Comparison of ENCODE assay signal across 11 mouse cellular contexts in genomic region chr9:84408260-84409203, GRCm38 (mm10).
DNase-seq lines count a peak whose midpoint lies in the region; ATAC-seq and TF ChIP-seq lines count a peak whose summit lies in the region.
"Had no signal": no experiment of that assay in that cellular context is flagged by ENCODE, and none has a peak within 500 bp of the region (broad histone marks: within the 10 kb centered on the region; RNA-seq: fewer than 3 reads in every experiment).

No protein-coding gene starts in this region.

- no peak overlapping the region for H3K9ac ChIP-seq in heart, embryonic 16.5 days (ENCODE audit: low read length)
- H3K9ac ChIP-seq in forebrain, postnatal 0 days: no peak overlapping the region
- H3K9ac ChIP-seq in neural tube, embryonic 11.5 days (ENCODE audit: low read length): no peak overlapping the region
- H3K9ac ChIP-seq: liver, embryonic 14.5 days had no signal

- peaks cover 6% of the 10 kb centered on the region for H3K4me1 ChIP-seq in heart, embryonic 16.5 days (ENCODE audit: control insufficient read depth, insufficient read depth, low read length)
- H3K4me1 ChIP-seq in forebrain, postnatal 0 days (ENCODE audit: insufficient read depth): no peaks in the 10 kb centered on the region
- H3K4me1 ChIP-seq in neural tube, embryonic 11.5 days (ENCODE audit: control insufficient read depth, insufficient read depth, low read length): no peaks in the 10 kb centered on the region

- H3K27ac ChIP-seq in heart, embryonic 16.5 days (ENCODE audit: low read length): no peak overlapping the region
- no peak overlapping the region for H3K27ac ChIP-seq in forebrain, postnatal 0 days (ENCODE audit: low read depth, low read length)
- no peak overlapping the region for H3K27ac ChIP-seq in neural tube, embryonic 11.5 days (ENCODE audit: low read depth, low read length)
- H3K27ac ChIP-seq: liver, embryonic 14.5 days had no signal

- WGBS in heart, embryonic 16.5 days: 36% methylated on average over 10 of the region's 10 CpGs
- WGBS in forebrain, postnatal 0 days: 49% methylated on average over 10 of the region's 10 CpGs
- 55% methylated on average over 10 of the region's 10 CpGs for WGBS in neural tube, embryonic 11.5 days

- no peaks in the 10 kb centered on the region for H3K27me3 ChIP-seq in heart, embryonic 16.5 days (ENCODE audit: control insufficient read depth, insufficient read depth, low read length)
- H3K27me3 ChIP-seq in forebrain, postnatal 0 days (ENCODE audit: insufficient read depth, low read length): no peaks in the 10 kb centered on the region
- no peaks in the 10 kb centered on the region for H3K27me3 ChIP-seq in neural tube, embryonic 11.5 days (ENCODE audit: control insufficient read depth, insufficient read depth, low read length)
- H3K27me3 ChIP-seq: CH12.LX had no signal

- H3K36me3 ChIP-seq in heart, embryonic 16.5 days (ENCODE audit: control insufficient read depth, insufficient read depth): no peaks in the 10 kb centered on the region
- H3K36me3 ChIP-seq in forebrain, postnatal 0 days (ENCODE audit: insufficient read depth): no peaks in the 10 kb centered on the region
- no peaks in the 10 kb centered on the region for H3K36me3 ChIP-seq in neural tube, embryonic 11.5 days (ENCODE audit: control insufficient read depth, insufficient read depth, low read length)

- H3K9me3 ChIP-seq in heart, embryonic 16.5 days (replicated peaks; ENCODE audit: control insufficient read depth, low read length): no peaks in the 10 kb centered on the region
- H3K9me3 ChIP-seq in forebrain, postnatal 0 days (ENCODE audit: low read length): no peaks in the 10 kb centered on the region
- H3K9me3 ChIP-seq in neural tube, embryonic 11.5 days (ENCODE audit: control insufficient read depth, low read length): no peaks in the 10 kb centered on the region

- no peak for DNase-seq in heart, adult 11 months
- DNase-seq in cerebellum, adult 9-10 months: peak; percentile 79
- peak; percentile 39 for DNase-seq in forebrain, postnatal 0 days
- peak; percentile 16 for DNase-seq in neural tube, embryonic 11.5 days (ENCODE audit: low spot score)
- no peak for DNase-seq in kidney, postnatal 14 days
- DNase-seq in layer of hippocampus, adult 18-20 months (ENCODE audit: low spot score in 2 of 2): no peak
- DNase-seq: right cerebral cortex, postnatal 4 days; thymus, adult 2 months had no signal

- no peak for TF ChIP-seq CTCF in forebrain, postnatal 0 days (IDR thresholded peaks at IDR 0.05; ENCODE audit: low read depth)

- H3K4me2 ChIP-seq in heart, embryonic 16.5 days (ENCODE audit: low read depth, low read length): peak overlapping the region; percentile 28; the same call in 1 of the 2 replicates
- H3K4me2 ChIP-seq in forebrain, postnatal 0 days (ENCODE audit: low read depth): no peak overlapping the region
- H3K4me2 ChIP-seq in neural tube, embryonic 11.5 days (ENCODE audit: low read depth): no peak overlapping the region

- no peak for ATAC-seq in heart, embryonic 16.5 days (replicated peaks; ENCODE audit: extremely low read depth, insufficient read depth, low FRiP score)
- ATAC-seq in forebrain, postnatal 0 days: peak; percentile 68
- ATAC-seq in neural tube, embryonic 11.5 days (ENCODE audit: insufficient read depth, low FRiP score, low TSS enrichment): no peak

- no peak overlapping the region for H3K4me3 ChIP-seq in heart, embryonic 16.5 days (ENCODE audit: low read length)
- H3K4me3 ChIP-seq in forebrain, postnatal 0 days (ENCODE audit: low read depth, low read length): no peak overlapping the region
- H3K4me3 ChIP-seq in neural tube, embryonic 11.5 days (ENCODE audit: low read depth, low read length): no peak overlapping the region

Comparison
In these comparisons a context has a peak if more than half of its experiments do, and no peak if none do; other contexts are left out.
1. DNase-seq: peak in cerebellum, adult 9-10 months (single experiment), forebrain, postnatal 0 days (single experiment) and neural tube, embryonic 11.5 days (single experiment); none in heart, adult 11 months (single experiment), kidney, postnatal 14 days (single experiment) and layer of hippocampus, adult 18-20 months (0 of 2).